Comparison of ENCODE assay signal across 3 mouse cellular contexts in the genomic region with DNA sequence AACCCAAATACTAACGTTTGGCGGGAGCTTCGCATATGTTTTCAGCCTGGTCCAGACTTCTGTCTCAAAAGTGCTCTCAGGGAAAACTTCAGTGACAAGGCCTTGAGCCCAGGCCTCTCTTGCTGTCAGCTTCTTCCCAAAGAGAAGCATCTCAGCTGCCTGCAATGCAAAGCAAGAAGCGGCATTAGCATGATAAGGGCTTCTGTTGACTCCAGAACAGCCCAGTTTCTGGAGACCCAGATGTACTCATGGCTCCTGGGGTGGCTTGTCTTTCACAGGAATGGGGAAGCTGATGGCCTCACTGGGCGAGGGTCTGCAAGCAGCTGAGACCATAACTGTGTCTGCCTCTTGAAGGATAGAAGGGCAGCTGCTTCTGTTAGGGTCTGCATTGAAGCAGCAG.
DNase-seq lines count a peak whose midpoint lies in the region.

No protein-coding gene starts in this region.

- DNase-seq in ES-CJ7 (ENCODE audit: low read depth, low spot score) (peak; percentile 53), R1 (ENCODE audit: low read depth, low spot score) (peak; percentile 73), ZHBTc4 (ENCODE audit: low read depth, low spot score) (peak; percentile 61)
